Mouse (Mus musculus) myocyte (in vitro differentiated cells): ENCODE measurements around the gene Rreb1. TPM values are rescaled to one million over a fixed set of nuclear protein-coding genes. Genes with fewer than 3 reads are reported as not detected.

Experiments used
- H3K27me3 ChIP-seq: one replicate; pipeline ENCODE4 v1.6.1; 2011; ENCODE audit not compliant: control insufficient read depth, insufficient read depth, insufficient read length
- H3K36me3 ChIP-seq: one replicate; pipeline ENCODE4 v1.6.1; 2011; ENCODE audit not compliant: control insufficient read depth, insufficient read depth
- H3K4me2 ChIP-seq: one replicate; pipeline ENCODE4 v1.6.1; 2011; ENCODE audit warnings: low read depth, control low read depth
- H3K4me3 ChIP-seq: one replicate; pipeline ENCODE4 v1.5.1; 2011; ENCODE audit warnings: mild to moderate bottlenecking, control low read depth, moderate library complexity
- H3K79me2 ChIP-seq: one replicate; pipeline ENCODE4 v1.6.1; 2011; ENCODE audit not compliant: control insufficient read depth, insufficient read depth
- H3ac ChIP-seq: one replicate; pipeline ENCODE4 v1.6.1; 2011; ENCODE audit not compliant: control insufficient read depth, insufficient read length
- CEBPB ChIP-seq: IDR thresholded peaks from 2 replicates; pipeline ENCODE4 v1.6.1; 2011; ENCODE audit warnings: mild to moderate bottlenecking, moderate library complexity; ENCODE audit not compliant: poor library complexity, insufficient read depth, severe bottlenecking
- E2F4 ChIP-seq: IDR thresholded peaks from one replicate; pipeline ENCODE4 v1.6.1; 2011; ENCODE audit warnings: mild to moderate bottlenecking, control low read depth, moderate library complexity; ENCODE audit not compliant: insufficient read depth
- MAX ChIP-seq: IDR thresholded peaks from one replicate; pipeline ENCODE4 v1.6.1; 2011; ENCODE audit warnings: low read depth, mild to moderate bottlenecking, control low read depth
- MYOD1 ChIP-seq, 3 experiments: IDR thresholded peaks; one replicate each; pipeline ENCODE4 v1.6.1; 2011; ENCODE audit warnings: control low read depth in 2 of 3, low read depth in 2 of 3, mild to moderate bottlenecking in 2 of 3, moderate library complexity in 1 of 3; ENCODE audit not compliant: insufficient read length in 2 of 3, control insufficient read depth in 1 of 3
- MYOG ChIP-seq, 3 experiments: IDR thresholded peaks; one replicate each; pipeline ENCODE4 v1.6.1; 2011; ENCODE audit warnings: control low read depth in 2 of 3, low read depth in 2 of 3, mild to moderate bottlenecking in 2 of 3; ENCODE audit not compliant: insufficient read length in 2 of 3, control insufficient read depth in 1 of 3, insufficient read depth in 1 of 3
- POLR2A ChIP-seq: IDR thresholded peaks from one replicate; pipeline ENCODE4 v1.6.1; 2011; ENCODE audit warnings: low read depth, mild to moderate bottlenecking, control low read depth, moderate library complexity; ENCODE audit not compliant: insufficient read length
- POLR2AphosphoS2 ChIP-seq: IDR thresholded peaks from one replicate; pipeline ENCODE4 v1.6.1; 2011; ENCODE audit warnings: low read depth, control low read depth; ENCODE audit not compliant: insufficient read length
- REST ChIP-seq: IDR thresholded peaks from one replicate; pipeline ENCODE4 v1.6.1; 2011; ENCODE audit warnings: mild to moderate bottlenecking, control low read depth, moderate library complexity; ENCODE audit not compliant: insufficient read depth, insufficient read length
- SRF ChIP-seq: IDR thresholded peaks from one replicate; pipeline ENCODE4 v1.6.1; 2011; ENCODE audit warnings: low read depth; ENCODE audit not compliant: control insufficient read depth, insufficient read length
- TCF12 ChIP-seq: IDR thresholded peaks from one replicate; pipeline ENCODE4 v1.6.1; 2011; ENCODE audit warnings: mild to moderate bottlenecking, control low read depth; ENCODE audit not compliant: poor library complexity, insufficient read depth, severe bottlenecking
- TCF3 ChIP-seq: IDR thresholded peaks from one replicate; pipeline ENCODE4 v1.6.1; 2011; ENCODE audit warnings: low read depth, control low read depth; ENCODE audit not compliant: insufficient read length
- USF1 ChIP-seq: IDR thresholded peaks from one replicate; pipeline ENCODE4 v1.6.1; 2011; ENCODE audit warnings: low read depth, mild to moderate bottlenecking, control low read depth, moderate library complexity
- polyA plus RNA-seq: library from polyadenylated mRNA; unstranded; fragments of >200 nt; fragmentation: generic; extraction: Trizol; gene quantifications from one replicate; pipeline ENCODE4 v1.2.1, GENCODE M21; 2012; ENCODE audit warnings: missing spikeins

Gene Rreb1
- polyA plus RNA-seq, 1 experiment = 19.7 TPM

GRCm38 (mm10) chr13:37875919-37876318, 97.7 kb downstream of the Rreb1 start:
- no peak overlapping the region for H3ac ChIP-seq
- no peak overlapping the region for H3K4me2 ChIP-seq
- TF ChIP-seq USF1 = no peak
- no peak for TF ChIP-seq POLR2AphosphoS2
- TF ChIP-seq SRF = no peak
- TF ChIP-seq CEBPB = no peak
- no peak for TF ChIP-seq REST
- no peak for TF ChIP-seq TCF3
- TF ChIP-seq MYOG (IDR thresholded peaks at IDR 0.05; ENCODE audit: control insufficient read depth in 1 of 3, insufficient read depth in 1 of 3, insufficient read length in 2 of 3, low read depth in 2 of 3) = no peak
- TF ChIP-seq E2F4 = no peak
- TF ChIP-seq TCF12 = no peak
- TF ChIP-seq MYOD1 (IDR thresholded peaks at IDR 0.05; ENCODE audit: control insufficient read depth in 1 of 3, insufficient read length in 2 of 3, low read depth in 2 of 3) = no peak
- no peak for TF ChIP-seq POLR2A
- TF ChIP-seq MAX = no peak
- no peak overlapping the region for H3K4me3 ChIP-seq
- no peaks in the 10 kb centered on the region for H3K36me3 ChIP-seq
- H3K27me3 ChIP-seq = no peaks in the 10 kb centered on the region
- peaks cover 86% of the 10 kb centered on the region for H3K79me2 ChIP-seq

- Histone ChIP-seq H3K27me3 (no peaks in the 10 kb centered on the region), H3K79me2 (peaks cover 86% of the 10 kb centered on the region), H3K36me3 (no peaks in the 10 kb centered on the region), H3ac (no peak overlapping the region), H3K4me2 (no peak overlapping the region), H3K4me3 (no peak overlapping the region)
- TF ChIP-seq CEBPB (no peak), MYOD1 (IDR thresholded peaks at IDR 0.05; ENCODE audit: control insufficient read depth in 1 of 3, insufficient read length in 2 of 3, low read depth in 2 of 3) (no peak), TCF12 (no peak), SRF (no peak), USF1 (no peak), MYOG (IDR thresholded peaks at IDR 0.05; ENCODE audit: control insufficient read depth in 1 of 3, insufficient read depth in 1 of 3, insufficient read length in 2 of 3, low read depth in 2 of 3) (no peak), REST (no peak), POLR2A (no peak), POLR2AphosphoS2 (no peak), TCF3 (no peak), E2F4 (no peak), MAX (no peak)
Observed at GRCm38 (mm10) chr13:37876366-37876765, 98.2 kb downstream of the Rreb1 start.

- no peak overlapping the region for H3ac ChIP-seq
- TF ChIP-seq POLR2A = no peak
- TF ChIP-seq POLR2AphosphoS2 = no peak
- TF ChIP-seq MYOG (IDR thresholded peaks at IDR 0.05; ENCODE audit: control insufficient read depth in 1 of 3, insufficient read depth in 1 of 3, insufficient read length in 2 of 3, low read depth in 2 of 3) = no peak
- no peak for TF ChIP-seq USF1
- TF ChIP-seq SRF = no peak
- no peak for TF ChIP-seq TCF3
- TF ChIP-seq REST = no peak
- TF ChIP-seq MAX = no peak
- no peak for TF ChIP-seq CEBPB
- TF ChIP-seq TCF12 = no peak
- no peak for TF ChIP-seq E2F4
- no peak for TF ChIP-seq MYOD1 (IDR thresholded peaks at IDR 0.05; ENCODE audit: control insufficient read depth in 1 of 3, insufficient read length in 2 of 3, low read depth in 2 of 3)
- H3K27me3 ChIP-seq = no peaks in the 10 kb centered on the region
- no peak overlapping the region for H3K4me3 ChIP-seq
- H3K36me3 ChIP-seq = no peaks in the 10 kb centered on the region
- H3K79me2 ChIP-seq = peaks cover 88% of the 10 kb centered on the region
- H3K4me2 ChIP-seq = no peak overlapping the region
Observed at GRCm38 (mm10) chr13:37876836-37877235, 98.6 kb downstream of the Rreb1 start.

GRCm38 (mm10) chr13:37877241-37877640, 99.0 kb downstream of the Rreb1 start:
- Histone ChIP-seq H3K4me2 (no peak overlapping the region), H3ac (no peak overlapping the region), H3K36me3 (no peaks in the 10 kb centered on the region), H3K79me2 (peaks cover 89% of the 10 kb centered on the region), H3K4me3 (no peak overlapping the region), H3K27me3 (no peaks in the 10 kb centered on the region)
- TF ChIP-seq TCF3 (no peak), CEBPB (no peak), MYOG (IDR thresholded peaks at IDR 0.05; ENCODE audit: control insufficient read depth in 1 of 3, insufficient read depth in 1 of 3, insufficient read length in 2 of 3, low read depth in 2 of 3) (no peak), REST (no peak), POLR2AphosphoS2 (no peak), SRF (no peak), E2F4 (no peak), USF1 (no peak), MYOD1 (IDR thresholded peaks at IDR 0.05; ENCODE audit: control insufficient read depth in 1 of 3, insufficient read length in 2 of 3, low read depth in 2 of 3) (no peak), POLR2A (no peak), TCF12 (no peak), MAX (no peak)

- Histone ChIP-seq H3K4me2 (peak overlapping the region; percentile 82), H3K79me2 (peaks cover 89% of the 10 kb centered on the region), H3K36me3 (no peaks in the 10 kb centered on the region), H3ac (no peak overlapping the region), H3K27me3 (no peaks in the 10 kb centered on the region), H3K4me3 (no peak overlapping the region)
- TF ChIP-seq POLR2AphosphoS2 (no peak), E2F4 (no peak), SRF (no peak), TCF12 (no peak), TCF3 (no peak), REST (no peak), POLR2A (no peak), MAX (no peak), MYOD1 (IDR thresholded peaks at IDR 0.05; ENCODE audit: control insufficient read depth in 1 of 3, insufficient read length in 2 of 3, low read depth in 2 of 3) (no peak), USF1 (no peak)
Observed at GRCm38 (mm10) chr13:37878918-37879331, 100.7 kb downstream of the Rreb1 start.
